Mouse (Mus musculus) left cerebral cortex, adult 8-10 months (tissue): ENCODE measurements around the gene Myog. TPM values are rescaled to one million over a fixed set of nuclear protein-coding genes. Genes with fewer than 3 reads are reported as not detected.

Experiments
- total RNA-seq, 4 experiments: library from RNA; stranded (reverse); gene quantifications; 2 replicates each; pipeline ENCODE4 v1.2.4; 2022

Myog gene
- total RNA-seq, 4 experiments from 2014 or later = not detected

Other genes with a start within 250 kb of the Myog start
- 10 to 100 TPM; 11.3 to 21.4 (median 12.1) TPM for gene Btg2, start 210.9 kb upstream of the Myog start, total RNA-seq
- under 1 TPM in 1 of 4 experiments, not detected in 3; 0.19 TPM for gene Chit1, start 178.7 kb upstream of the Myog start, total RNA-seq
- 10 to 100 TPM; 15.8 to 28.9 (median 21.5) TPM for gene Chil1, start 107.8 kb upstream of the Myog start, total RNA-seq
- gene Mybph, start 96.5 kb upstream of the Myog start, total RNA-seq = under 1 TPM in 3 of 4 experiments, not detected in 1; 0.18 to 0.28 (median 0.20) TPM
- 100 to 1,000 TPM; 153 to 168 (median 165) TPM for gene Adora1, start 54.6 kb upstream of the Myog start, total RNA-seq
- gene Ppfia4, start 42.9 kb downstream of the Myog start, total RNA-seq = 10 to 100 TPM; 51.1 to 57.9 (median 55.8) TPM
- gene Tmem183a, start 72.0 kb downstream of the Myog start, total RNA-seq = 10 to 100 TPM; 50.0 to 66.6 (median 59.1) TPM
- gene 4933406M09Rik, start 96.0 kb downstream of the Myog start, total RNA-seq = not detected
- gene Cyb5r1, start 115.6 kb downstream of the Myog start, total RNA-seq = 10 to 100 TPM; 22.7 to 30.1 (median 25.8) TPM
- gene Adipor1, start 125.4 kb downstream of the Myog start, total RNA-seq = 10 to 100 TPM; 55.4 to 62.1 (median 57.5) TPM
- gene Klhl12, start 165.5 kb downstream of the Myog start, total RNA-seq = 10 to 100 TPM; 35.5 to 39.8 (median 36.9) TPM
- 10 to 100 TPM; 22.6 to 25.0 (median 23.0) TPM for gene Rabif, start 204.7 kb downstream of the Myog start, total RNA-seq